Mouse (Mus musculus) forelimb bud, embryonic 11.5 days (tissue): ENCODE measurements around the gene Bub1b.
"Not testable (repeated sequence)": the region's sequence is repeated elsewhere in the genome, so short reads cannot be mapped to it uniquely, and the experiment has no call there.

Source experiments
- DNase-seq: peaks from one replicate; pipeline ENCODE4 v3.0.0-alpha.2; 2012; ENCODE audit warnings: low read depth, low spot score

Bub1b gene

GRCm38 (mm10) chr2:118618013-118618412, 20.0 kb downstream of the Bub1b start:
- no peak for DNase-seq

DNA sequence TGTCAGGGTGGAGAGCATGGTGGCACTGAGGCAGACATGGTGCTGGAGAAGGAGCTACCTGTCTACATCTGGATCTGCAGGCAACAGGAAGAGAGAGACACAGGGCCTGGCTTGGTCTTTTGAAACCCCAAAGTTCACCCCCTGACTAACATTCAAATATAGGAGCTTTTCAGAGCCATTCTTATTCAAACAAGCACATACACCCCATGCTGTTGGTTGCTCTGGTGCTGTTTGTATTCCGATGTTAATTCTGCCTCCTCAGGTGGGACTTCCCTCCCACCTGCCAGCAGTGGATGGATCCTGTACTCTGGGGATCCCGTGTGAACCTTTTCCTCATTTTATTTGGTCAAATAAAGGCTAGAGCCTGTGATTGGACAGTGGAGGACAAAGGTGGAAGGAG, 22.1 kb downstream of the Bub1b start:
- no peak for DNase-seq

DNA sequence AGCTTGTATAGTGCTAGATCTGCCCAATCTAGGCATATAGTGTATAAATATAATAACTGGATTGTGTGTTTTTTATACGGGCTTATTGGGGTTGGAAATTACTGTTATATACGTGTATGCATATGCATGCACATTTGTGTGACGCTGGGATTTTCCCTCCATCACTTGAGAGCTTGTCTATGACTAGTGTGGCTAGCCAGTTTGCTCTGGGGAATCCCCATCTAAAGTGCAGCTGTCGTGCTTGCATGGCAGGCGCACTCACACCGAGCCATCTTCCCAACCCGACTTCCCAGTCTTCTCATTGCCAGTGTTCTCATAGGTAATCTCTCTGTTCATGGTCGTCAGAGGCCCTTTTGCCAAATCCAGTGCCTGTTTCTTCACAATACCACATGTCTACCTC, 22.6 kb downstream of the Bub1b start:
- DNase-seq, result no peak

- no peak for DNase-seq
These were observed 31.3 kb downstream of the Bub1b start for GRCm38 (mm10) chr2:118629276-118629675.

DNA sequence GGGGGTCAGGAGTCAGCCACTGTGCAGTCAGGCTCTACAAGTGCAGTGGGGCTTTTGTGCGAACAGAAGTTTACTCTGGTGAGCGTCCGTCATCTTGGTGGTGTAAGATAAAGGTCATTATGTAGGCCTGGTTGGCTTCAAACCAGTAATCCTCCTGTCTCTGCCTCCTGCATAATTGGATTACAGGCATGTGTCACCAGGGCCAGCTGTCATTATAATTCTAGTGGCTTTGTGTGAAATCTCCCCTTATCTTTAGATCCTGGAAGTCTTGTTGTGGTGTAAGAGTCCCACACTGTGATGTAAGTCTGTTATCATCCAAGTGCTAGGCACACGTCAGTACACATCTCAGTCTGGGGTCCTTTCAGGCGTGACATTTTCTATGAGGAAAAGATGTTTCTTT, 35.4 kb downstream of the Bub1b start:
- no peak for DNase-seq

DNA sequence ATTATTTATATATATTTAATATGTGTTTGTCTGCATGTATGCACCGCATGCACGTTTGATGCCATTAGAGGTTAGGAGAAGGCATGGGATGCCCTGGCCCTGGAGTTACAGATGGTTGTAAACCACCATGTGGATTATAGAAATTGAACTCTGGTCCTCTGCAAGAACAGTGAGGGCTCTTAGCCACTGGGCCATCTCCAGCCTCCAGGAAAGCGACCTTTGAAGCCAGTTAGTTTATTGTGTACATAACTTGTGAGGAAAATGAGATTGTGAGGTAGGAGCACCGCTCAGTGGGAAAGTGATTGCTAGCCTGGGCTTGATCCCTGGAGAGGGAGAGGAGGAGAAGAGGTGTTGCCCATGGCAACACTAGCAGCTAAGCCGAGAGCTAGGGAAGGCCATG, 39.2 kb downstream of the Bub1b start:
- DNase-seq, result no peak

GRCm38 (mm10) chr2:118637888-118638526, 40.0 kb downstream of the Bub1b start:
- DNase-seq, result peak; percentile 75

GRCm38 (mm10) chr2:118638686-118639085, 40.7 kb downstream of the Bub1b start:
- no peak for DNase-seq

DNA sequence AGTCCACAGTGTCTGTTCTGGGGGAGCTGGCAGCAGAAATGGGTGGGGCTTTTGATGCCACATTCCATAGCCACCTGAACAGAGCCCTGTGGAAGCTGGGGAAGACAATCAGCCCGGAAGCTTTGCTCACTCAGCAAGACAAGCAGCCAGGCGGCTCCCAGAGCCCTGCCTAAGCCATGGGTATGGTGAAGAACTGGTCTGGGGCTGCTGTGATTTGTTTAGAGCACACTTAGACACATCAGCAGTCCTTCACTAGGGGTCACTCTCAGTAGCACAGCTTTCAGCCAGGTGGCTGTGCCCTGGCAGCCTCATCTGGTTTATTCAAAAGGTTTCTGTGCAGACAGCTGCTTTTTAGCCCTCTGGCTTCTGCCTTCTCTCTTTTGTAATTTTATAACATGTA, 43.1 kb downstream of the Bub1b start:
- DNase-seq, result no peak

DNA sequence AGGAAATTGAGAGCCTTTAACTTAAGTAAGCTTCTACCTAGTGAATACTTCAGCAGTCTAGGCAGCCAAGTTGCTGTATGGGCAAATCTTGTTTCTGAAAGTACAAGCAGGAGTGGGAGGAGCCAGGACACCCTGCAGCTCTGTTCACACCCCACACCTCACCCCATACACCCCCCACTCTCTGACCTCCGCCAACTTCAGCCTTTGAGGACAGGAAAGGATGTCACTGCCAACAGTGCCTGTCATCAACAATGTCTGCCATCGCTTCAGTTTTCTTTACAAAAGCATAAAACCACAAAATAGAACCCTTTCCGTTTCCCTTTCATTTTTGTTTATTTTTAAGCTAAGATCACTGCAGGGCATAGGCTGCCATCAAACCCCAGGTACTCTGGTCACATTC, 44.4 kb downstream of the Bub1b start:
- DNase-seq, result no peak

GRCm38 (mm10) chr2:118642942-118643341, 44.9 kb downstream of the Bub1b start:
- no peak for DNase-seq

GRCm38 (mm10) chr2:118646665-118647064, 48.7 kb downstream of the Bub1b start:
- no peak for DNase-seq

GRCm38 (mm10) chr2:118650697-118651096, 52.7 kb downstream of the Bub1b start:
- not testable (repeated sequence) for DNase-seq

DNA sequence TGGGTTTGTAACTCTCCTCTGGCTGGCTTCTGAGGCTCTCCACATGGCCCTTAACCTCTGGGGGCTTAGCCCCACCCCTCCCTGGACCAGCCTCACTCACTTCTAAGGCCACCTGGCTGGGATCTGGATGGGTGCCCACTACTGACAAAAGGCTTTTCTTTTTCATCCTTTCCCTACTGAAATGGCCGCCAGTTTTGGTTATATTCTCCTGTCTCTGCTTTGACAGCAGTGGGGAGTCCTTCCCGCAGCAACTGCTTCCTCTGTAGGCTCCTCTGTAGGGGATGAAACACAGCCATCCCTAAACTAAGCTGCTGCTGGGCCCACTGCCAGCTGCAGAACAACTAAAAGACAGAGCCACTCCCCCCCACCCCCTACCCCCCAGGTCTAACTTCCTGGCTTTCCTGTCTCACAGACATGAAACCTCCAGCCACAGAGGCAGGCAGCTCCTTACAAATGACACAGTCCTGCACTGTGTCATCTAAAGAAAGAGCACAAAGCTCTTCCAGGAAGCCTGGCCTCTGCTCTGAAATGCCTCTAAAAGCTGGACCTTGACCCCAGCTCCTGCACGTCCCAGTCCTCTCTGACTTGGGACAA, 58.8 kb downstream of the Bub1b start:
- no peak for DNase-seq

GRCm38 (mm10) chr2:118658457-118658856, 60.4 kb downstream of the Bub1b start:
- DNase-seq, result no peak

GRCm38 (mm10) chr2:118659077-118659476, 61.1 kb downstream of the Bub1b start:
- no peak for DNase-seq

DNA sequence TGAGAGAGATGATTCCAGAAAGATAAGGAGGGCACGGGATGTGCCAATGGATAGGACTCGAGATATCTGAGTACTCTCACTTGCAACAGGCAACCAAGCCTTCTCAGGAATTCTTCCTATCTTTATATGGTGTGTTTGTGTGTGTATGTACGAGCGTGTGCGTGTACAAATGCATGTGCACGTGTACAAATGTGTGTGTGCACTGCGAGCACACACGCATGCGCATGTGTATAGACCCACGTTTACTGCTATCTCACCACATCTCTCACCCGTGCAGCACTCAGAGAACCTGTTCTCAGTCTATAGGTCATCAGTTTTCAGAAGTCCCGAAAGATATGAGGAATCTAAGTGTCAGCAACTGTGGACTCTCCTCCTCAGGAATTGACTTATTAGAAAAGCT, 61.5 kb downstream of the Bub1b start:
- no peak for DNase-seq

DNA sequence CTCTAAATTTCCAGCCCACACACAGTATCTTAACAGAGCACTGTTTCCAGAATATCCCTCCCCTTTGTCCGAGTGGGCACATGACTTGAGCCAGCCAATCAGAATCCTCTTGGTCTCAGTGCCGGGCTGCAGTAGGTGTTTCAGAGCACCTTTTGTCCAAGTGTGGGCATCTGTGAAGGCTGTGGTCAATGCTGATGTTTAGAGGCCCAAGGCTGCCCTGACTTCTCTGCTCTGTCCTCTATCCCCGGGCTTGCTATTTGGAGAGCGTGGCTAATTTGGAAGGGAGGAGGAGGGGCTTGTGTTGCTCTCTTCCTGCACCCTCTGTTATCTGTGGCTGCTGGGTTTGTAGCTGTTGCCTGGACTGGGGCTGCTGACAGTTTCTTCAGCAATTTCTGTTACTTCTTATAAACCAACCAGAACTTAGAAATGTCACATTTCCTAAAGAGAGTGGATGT, 62.0 kb downstream of the Bub1b start:
- peak; percentile 60 for DNase-seq

DNA sequence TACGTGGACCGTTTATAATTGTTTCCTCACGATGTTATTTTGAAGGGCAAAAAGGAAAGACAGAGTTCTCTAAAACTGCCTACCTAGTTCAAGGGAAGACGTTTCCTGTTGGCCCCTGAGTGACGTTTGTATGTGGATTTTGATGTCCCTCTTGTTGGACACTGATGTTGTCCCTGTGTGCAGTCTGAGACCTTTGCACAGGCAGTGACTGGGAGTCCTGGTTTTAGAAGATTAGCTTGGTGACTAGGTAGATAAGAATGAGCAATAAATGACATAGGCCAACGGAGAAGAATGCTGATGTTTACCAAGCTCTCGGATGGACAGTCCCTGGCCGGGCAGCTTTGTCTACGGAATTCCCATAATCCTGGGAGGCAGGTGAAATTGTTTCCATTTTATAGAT, 63.9 kb downstream of the Bub1b start:
- no peak for DNase-seq

GRCm38 (mm10) chr2:118662902-118663803, 65.1 kb downstream of the Bub1b start, which contains the start of gene Pak6:
Gene Pak6, plus strand, starts transcription at chr2:118663303.
- no peak for DNase-seq

GRCm38 (mm10) chr2:118663804-118664766, 66.1 kb downstream of the Bub1b start:
- no peak for DNase-seq
